Mouse (Mus musculus) hindbrain, embryonic 12.5 days (tissue): ENCODE measurements around the gene Txndc2. TPM values are rescaled to one million over a fixed set of nuclear protein-coding genes. Genes with fewer than 3 reads are reported as not detected.
A peak's percentile ranks its signal among the peaks of the same experiment; 100 is the strongest.

Experiments
- ATAC-seq: fragments of 200-750 bp; cut with Nextera tagmentation; 2 replicates; pipeline ENCODE4 v1.8.0; 2017; ENCODE audit warnings: moderate TSS enrichment; ENCODE audit not compliant: low FRiP score
- H3K27ac ChIP-seq: fragments of 300-500 bp; sonication (generic); 2 replicates; pipeline ENCODE4 v1.5.1; 2016; ENCODE audit warnings: mild to moderate bottlenecking
- H3K27me3 ChIP-seq: fragments of 300-500 bp; sonication (generic); 2 replicates; pipeline ENCODE4 v1.6.1; 2016; ENCODE audit warnings: mild to moderate bottlenecking
- H3K36me3 ChIP-seq: fragments of 300-500 bp; sonication (generic); 2 replicates; pipeline ENCODE4 v1.6.1; 2016; ENCODE audit warnings: mild to moderate bottlenecking
- H3K4me1 ChIP-seq: fragments of 300-500 bp; sonication (generic); 2 replicates; pipeline ENCODE4 v1.6.1; 2016
- H3K4me2 ChIP-seq: fragments of 300-500 bp; sonication (generic); replicated peaks from 2 replicates; pipeline ENCODE4 v1.6.1; 2016; ENCODE audit warnings: mild to moderate bottlenecking
- H3K4me3 ChIP-seq: fragments of 300-500 bp; sonication (generic); 2 replicates; pipeline ENCODE4 v1.5.1; 2016; ENCODE audit warnings: mild to moderate bottlenecking
- H3K9ac ChIP-seq: fragments of 300-500 bp; sonication (generic); 2 replicates; pipeline ENCODE4 v1.6.1; 2016; ENCODE audit warnings: mild to moderate bottlenecking, moderate library complexity
- H3K9me3 ChIP-seq: fragments of 300-500 bp; sonication (generic); replicated peaks from 2 replicates; pipeline ENCODE4 v1.6.1; 2016; ENCODE audit warnings: mild to moderate bottlenecking
- WGBS: fragments of 180-500 bp; shearing (Covaris S2); methylation state at CpG from one replicate; pipeline ENCODE4 v1.1.7; 2016; 5-methylcytosine and 5-hydroxymethylcytosine counted together
- polyA plus RNA-seq: library from polyadenylated mRNA; unstranded; fragments of >200 nt; fragmentation: Nextera tagmentation; extraction: Ambion mirVana; gene quantifications from 2 replicates; pipeline ENCODE4 v1.2.1, GENCODE M21; 2016

The Txndc2 gene
- polyA plus RNA-seq, 1 experiment from 2014 or later: 0.27 TPM

DNA sequence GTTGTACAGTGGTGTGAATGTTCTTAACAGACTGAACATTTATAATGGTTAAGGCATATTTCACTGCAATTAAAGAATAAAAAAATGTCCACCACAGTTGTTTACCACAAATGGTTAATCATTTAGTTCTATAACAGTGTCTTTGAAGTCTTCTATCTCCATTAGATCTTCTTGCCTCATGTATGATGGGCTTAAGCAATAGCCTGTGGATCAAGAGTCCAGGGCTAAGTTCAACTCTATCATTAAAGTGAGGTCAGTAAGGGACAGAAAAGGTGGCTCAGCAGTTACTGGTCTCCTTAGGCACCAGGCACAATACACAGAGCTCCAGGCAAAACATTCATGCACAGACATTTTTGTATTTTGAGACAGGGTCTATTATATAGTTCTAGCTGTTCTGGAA is 18.8 kb downstream of the Txndc2 start:
- ATAC-seq: no peak
- H3K36me3 ChIP-seq: no peaks in the 10 kb centered on the region
- peaks cover 3% of the 10 kb centered on the region for H3K9me3 ChIP-seq
- no peak overlapping the region for H3K27ac ChIP-seq
- no peaks in the 10 kb centered on the region for H3K4me1 ChIP-seq
- H3K4me3 ChIP-seq: no peak overlapping the region
- no peak overlapping the region for H3K4me2 ChIP-seq
- H3K27me3 ChIP-seq: no peaks in the 10 kb centered on the region
- H3K9ac ChIP-seq: no peak overlapping the region

DNA sequence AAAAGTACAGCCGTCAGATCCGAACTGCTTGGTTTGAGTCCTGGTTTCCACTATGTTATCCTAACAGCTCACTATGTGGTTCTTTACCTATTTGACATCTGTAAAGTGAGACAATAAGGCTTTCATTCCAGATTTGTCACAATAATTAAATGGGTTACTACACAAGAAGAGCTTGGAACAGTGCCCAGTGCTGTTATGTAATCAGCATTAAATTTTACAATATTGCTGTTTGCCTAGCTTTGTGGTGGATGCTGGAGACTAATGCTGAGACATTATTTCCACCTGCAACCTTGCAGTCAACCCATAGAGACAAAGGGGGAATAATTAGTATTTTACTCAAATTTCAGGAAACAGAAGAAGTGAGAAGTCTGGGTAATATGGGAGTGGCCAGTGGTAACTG is 23.5 kb downstream of the Txndc2 start:
- Histone ChIP-seq H3K4me1 (0 out of 2 replicates have a peak, but pooled peaks cover 2% of the 10 kb centered on the region), H3K27me3 (no peaks in the 10 kb centered on the region), H3K9ac (no peak overlapping the region), H3K4me3 (no peak overlapping the region), H3K27ac (no peak overlapping the region), H3K4me2 (no peak overlapping the region), H3K9me3 (no peaks in the 10 kb centered on the region), H3K36me3 (no peaks in the 10 kb centered on the region)
- ATAC-seq: no peak
- 90% methylated on average over 2 of the region's 2 CpGs for WGBS

DNA sequence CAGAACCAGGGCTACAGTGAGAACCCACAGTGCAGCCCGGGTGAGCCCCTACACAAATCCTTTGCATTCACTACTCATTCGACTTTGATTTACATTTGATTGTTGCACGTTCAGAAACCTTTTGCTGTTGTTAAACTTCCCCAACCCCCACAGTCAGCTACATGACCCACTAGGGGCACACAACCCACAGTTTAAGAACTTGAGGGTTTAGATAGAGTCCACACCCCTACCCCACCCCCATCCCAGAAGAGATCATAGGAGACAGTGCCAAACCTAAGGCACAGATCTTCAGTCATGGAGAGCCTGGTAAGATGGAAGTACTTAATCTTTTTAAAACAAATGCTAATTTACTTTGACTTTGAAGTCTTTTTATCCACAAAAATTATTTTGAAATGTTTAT is 26.3 kb downstream of the Txndc2 start:
- no peak overlapping the region for H3K9ac ChIP-seq
- WGBS: 35% methylated on average over 3 of the region's 3 CpGs
- ATAC-seq: no peak

DNA sequence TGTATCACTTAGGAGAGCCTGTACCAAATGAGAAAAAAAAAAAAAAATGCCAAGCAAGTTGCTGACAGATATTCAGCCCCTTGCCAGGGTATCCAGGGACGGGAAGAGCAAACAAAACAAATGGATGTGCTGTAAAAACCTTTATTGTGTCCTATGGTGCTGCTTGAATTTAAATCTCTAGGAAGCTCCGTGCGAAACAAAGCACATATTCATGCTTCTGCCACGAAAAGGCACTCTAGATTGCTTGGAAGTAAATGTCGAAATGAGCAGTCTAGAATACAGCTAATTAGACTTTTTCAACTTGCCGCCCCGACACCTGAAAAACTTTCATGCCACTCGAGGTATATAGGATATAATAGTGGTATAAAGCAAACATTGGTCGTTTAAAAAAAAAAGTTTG is 27.5 kb downstream of the Txndc2 start:
- Histone ChIP-seq H3K4me2 (peak overlapping the region; percentile 68), H3K9ac (peak overlapping the region; percentile 98), H3K4me1 (peaks cover 15% of the 10 kb centered on the region), H3K27me3 (no peaks in the 10 kb centered on the region), H3K27ac (peak overlapping the region; percentile 100), H3K36me3 (no peaks in the 10 kb centered on the region), H3K4me3 (peak overlapping the region; percentile 98), H3K9me3 (no peaks in the 10 kb centered on the region)
- WGBS: 3% methylated on average over 9 of the region's 9 CpGs
- ATAC-seq: no peak

More for the DNA sequence above, 26.3 kb downstream of the Txndc2 start:
- Histone ChIP-seq H3K4me3 (no peak overlapping the region), H3K27me3 (no peaks in the 10 kb centered on the region), H3K4me1 (peaks cover 12% of the 10 kb centered on the region), H3K36me3 (no peaks in the 10 kb centered on the region), H3K4me2 (no peak overlapping the region), H3K27ac (0 out of 2 replicates have a peak overlapping the region, but pooled peaks have one; percentile 5), H3K9me3 (no peaks in the 10 kb centered on the region)

DNA sequence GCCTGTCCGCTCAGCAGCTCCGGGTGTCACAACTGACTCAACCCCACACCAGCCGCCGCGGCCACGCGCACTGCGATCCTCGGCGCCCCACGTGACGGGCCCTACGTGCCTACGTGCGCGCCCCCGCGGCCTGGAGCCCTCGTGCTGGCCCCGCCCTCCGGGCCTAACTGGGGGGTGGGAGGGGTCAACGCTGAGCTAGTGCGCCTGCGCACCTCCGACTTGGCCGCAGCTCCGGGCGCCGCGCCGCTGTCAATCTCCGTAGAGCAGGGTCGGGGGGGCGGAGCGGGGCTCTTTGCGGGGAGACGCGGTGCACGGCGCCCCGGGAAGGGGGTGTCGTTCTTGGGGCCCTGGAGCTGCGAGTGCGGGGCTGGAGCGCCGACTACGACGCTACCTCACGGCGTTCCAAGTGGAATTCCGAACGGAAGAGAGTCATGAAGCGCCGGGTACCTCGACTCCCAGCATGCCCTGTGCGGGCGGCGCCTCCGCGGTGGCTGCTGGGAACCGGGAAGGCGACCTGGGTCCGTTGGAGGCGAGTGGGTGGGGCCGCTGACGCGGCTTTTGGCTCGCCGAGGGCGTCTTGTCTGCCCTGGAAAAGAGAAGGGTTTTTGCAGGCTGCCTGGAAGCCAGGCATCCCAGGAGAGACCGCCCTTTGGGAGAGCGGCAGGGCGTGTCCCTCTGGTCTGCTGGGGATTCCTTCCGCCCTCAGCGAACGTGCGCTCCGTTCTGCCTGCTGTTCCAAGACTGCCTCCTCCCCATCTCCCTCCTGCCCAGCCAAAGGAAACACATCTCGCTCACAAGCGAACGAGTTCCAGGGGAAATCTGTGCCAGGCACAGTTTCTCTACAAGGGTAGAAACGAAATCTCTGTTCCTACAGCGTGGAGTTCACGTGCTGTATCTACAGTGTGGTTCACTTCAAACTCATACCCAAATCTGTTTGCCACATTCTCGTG is 28.2 kb downstream of the Txndc2 start, which contains the start of gene Vapa:
Gene Vapa, minus strand, starts transcription at position 93 of the 950 bp plus-strand sequence.
- no peaks in the 10 kb centered on the region for H3K9me3 ChIP-seq
- ATAC-seq: peak; percentile 94
- H3K27me3 ChIP-seq: no peaks in the 10 kb centered on the region
- no peaks in the 10 kb centered on the region for H3K36me3 ChIP-seq
- peaks cover 22% of the 10 kb centered on the region for H3K4me1 ChIP-seq
- peak within 1 kb of the TSS; percentile 98 for H3K9ac ChIP-seq
- peak within 1 kb of the TSS; percentile 100 for H3K27ac ChIP-seq
- H3K4me3 ChIP-seq: peak within 1 kb of the TSS; percentile 98
- under 1% methylated on average over 84 of the region's 85 CpGs for WGBS
- peak within 1 kb of the TSS; percentile 68 for H3K4me2 ChIP-seq

DNA sequence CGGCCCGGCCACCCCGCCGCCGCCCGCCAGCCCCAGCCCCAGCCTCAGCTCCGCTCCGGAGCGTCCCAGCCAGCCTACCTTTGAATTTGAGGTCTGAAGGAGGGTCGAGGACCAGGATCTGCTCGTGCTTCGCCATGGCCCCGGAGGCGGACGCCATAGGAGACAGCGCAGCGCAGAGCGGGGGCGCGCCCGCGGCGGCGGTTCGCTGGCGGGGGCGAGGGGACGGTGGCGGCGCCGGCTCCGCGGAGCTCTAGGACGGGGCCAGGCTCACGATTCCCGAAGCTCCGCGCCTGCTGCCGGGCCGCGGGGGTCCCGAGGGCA is 28.9 kb downstream of the Txndc2 start:
- no peaks in the 10 kb centered on the region for H3K9me3 ChIP-seq
- WGBS: 0% methylated on average over 16 of the region's 42 CpGs
- peaks cover 27% of the 10 kb centered on the region for H3K4me1 ChIP-seq
- no peaks in the 10 kb centered on the region for H3K36me3 ChIP-seq
- H3K4me3 ChIP-seq: peak overlapping the region; percentile 98
- peak overlapping the region; percentile 98 for H3K9ac ChIP-seq
- peak; percentile 70 for ATAC-seq
- H3K4me2 ChIP-seq: peak overlapping the region; percentile 68
- H3K27me3 ChIP-seq: no peaks in the 10 kb centered on the region
- H3K27ac ChIP-seq: peak overlapping the region; percentile 100

DNA sequence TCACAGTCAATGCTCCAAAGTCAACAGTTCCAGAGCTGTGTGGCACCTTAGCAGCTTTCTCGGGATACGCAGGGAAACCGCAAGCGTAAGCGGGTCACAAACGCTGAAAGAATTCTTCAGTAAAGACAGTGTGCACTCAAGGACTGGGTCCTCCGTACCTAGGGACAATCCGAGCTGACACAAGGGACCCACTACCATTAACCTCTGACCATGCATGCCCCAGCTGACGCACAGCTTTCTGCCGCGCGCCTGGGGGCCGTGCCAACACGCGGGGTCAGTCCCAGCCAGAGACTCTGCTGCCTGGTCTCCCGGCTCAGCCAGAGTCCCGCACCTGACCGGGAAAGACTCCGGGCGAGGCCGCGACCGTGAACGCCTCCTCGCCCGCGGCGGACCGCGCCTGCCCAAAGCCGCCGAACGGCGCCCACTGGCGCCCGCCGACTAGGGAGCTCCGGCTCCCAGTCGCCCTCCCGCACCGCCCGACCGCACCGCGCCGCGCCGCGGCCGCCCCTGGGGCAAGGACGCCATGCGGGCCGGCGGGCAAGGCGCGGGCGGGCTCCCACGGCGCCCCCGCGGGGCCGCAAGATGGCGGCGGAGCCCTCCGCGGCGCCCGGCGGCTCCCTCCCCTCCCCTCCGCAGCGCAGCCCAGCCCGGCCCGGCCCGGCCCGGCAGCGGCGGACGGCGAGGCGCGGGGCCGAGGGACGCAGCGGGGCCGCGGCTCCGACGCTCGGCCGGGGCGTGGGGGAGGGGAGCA is 29.4 kb downstream of the Txndc2 start:
- peak overlapping the region; percentile 100 for H3K27ac ChIP-seq
- peak overlapping the region; percentile 98 for H3K4me3 ChIP-seq
- H3K9me3 ChIP-seq: no peaks in the 10 kb centered on the region
- H3K36me3 ChIP-seq: no peaks in the 10 kb centered on the region
- peak; percentile 55 for ATAC-seq
- peak overlapping the region; percentile 98 for H3K9ac ChIP-seq
- peak overlapping the region; percentile 68 for H3K4me2 ChIP-seq
- under 1% methylated on average over 48 of the region's 91 CpGs for WGBS
- H3K27me3 ChIP-seq: no peaks in the 10 kb centered on the region
- H3K4me1 ChIP-seq: peaks cover 31% of the 10 kb centered on the region

DNA sequence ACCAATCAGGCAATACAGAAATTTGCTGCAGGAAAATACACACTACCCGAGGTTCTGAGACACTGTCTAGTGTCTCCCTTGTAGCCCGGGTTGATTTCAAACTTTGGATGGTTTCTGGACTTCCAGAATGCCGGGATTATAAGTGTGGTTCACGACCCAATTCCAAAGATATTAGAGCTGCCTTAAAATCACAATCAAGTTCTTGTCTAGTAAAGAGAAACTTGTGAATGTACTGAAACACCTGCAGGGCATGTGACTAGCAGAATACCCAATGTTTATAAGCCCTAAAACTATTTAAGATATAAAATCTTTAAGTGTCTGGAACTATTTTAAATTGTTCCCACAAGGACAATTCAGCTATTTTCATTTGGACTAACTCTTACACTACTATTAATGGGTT is 30.2 kb downstream of the Txndc2 start:
- Histone ChIP-seq H3K4me3 (peak overlapping the region; percentile 98), H3K9ac (peak overlapping the region; percentile 32; the same call in 1 of the 2 replicates), H3K4me1 (peaks cover 36% of the 10 kb centered on the region), H3K9me3 (no peaks in the 10 kb centered on the region), H3K27ac (no peak overlapping the region), H3K36me3 (no peaks in the 10 kb centered on the region), H3K4me2 (peak overlapping the region; percentile 68), H3K27me3 (no peaks in the 10 kb centered on the region)
- no peak for ATAC-seq
- WGBS: 15% methylated on average over 4 of the region's 4 CpGs

DNA sequence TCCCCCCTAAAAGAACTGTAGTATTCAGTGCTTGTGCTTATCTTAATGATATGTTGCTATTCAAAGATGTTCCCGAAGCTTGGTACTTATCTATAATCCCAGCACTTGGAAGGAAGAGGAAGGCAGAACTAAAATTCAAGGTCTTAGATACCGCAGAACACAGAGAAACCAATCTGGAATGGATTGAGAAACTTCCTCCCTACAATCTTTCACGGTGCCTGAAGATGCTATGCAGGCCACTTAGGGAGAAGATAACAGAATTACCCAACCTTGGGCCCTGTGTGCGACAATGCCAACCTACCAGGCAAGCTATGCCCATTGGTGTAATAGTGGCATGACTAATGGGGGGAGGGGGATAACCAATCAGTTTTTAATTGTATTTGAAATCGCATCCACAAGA is 33.2 kb downstream of the Txndc2 start:
- no peak for ATAC-seq
- Histone ChIP-seq H3K9me3 (no peaks in the 10 kb centered on the region), H3K4me2 (no peak overlapping the region), H3K27me3 (no peaks in the 10 kb centered on the region), H3K27ac (no peak overlapping the region), H3K4me3 (no peak overlapping the region), H3K4me1 (peaks cover 40% of the 10 kb centered on the region), H3K36me3 (no peaks in the 10 kb centered on the region), H3K9ac (no peak overlapping the region)
- 82% methylated on average over 5 of the region's 5 CpGs for WGBS

DNA sequence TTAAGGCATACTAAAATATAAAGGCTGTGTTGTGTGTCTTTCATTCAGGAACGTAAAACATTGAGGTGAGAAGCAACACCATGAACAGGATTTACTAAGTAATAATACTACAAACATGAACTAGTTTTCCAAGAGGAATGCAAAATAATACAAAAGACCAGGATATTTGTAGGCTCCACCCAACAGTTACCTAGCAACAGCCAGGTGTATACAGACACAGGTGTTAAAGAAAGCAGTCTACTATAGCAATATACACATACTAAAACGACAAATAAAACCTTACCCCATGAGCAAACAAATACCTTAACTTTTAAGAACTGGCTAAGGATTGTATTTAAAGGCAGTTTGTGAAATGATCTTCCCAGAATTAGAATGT is 33.7 kb downstream of the Txndc2 start:
- WGBS: 84% methylated on average over 2 of the region's 2 CpGs
- Histone ChIP-seq H3K27ac (no peak overlapping the region), H3K9me3 (no peaks in the 10 kb centered on the region), H3K4me1 (peaks cover 41% of the 10 kb centered on the region), H3K9ac (no peak overlapping the region), H3K36me3 (no peaks in the 10 kb centered on the region), H3K27me3 (no peaks in the 10 kb centered on the region), H3K4me2 (no peak overlapping the region), H3K4me3 (no peak overlapping the region)
- ATAC-seq: no peak

DNA sequence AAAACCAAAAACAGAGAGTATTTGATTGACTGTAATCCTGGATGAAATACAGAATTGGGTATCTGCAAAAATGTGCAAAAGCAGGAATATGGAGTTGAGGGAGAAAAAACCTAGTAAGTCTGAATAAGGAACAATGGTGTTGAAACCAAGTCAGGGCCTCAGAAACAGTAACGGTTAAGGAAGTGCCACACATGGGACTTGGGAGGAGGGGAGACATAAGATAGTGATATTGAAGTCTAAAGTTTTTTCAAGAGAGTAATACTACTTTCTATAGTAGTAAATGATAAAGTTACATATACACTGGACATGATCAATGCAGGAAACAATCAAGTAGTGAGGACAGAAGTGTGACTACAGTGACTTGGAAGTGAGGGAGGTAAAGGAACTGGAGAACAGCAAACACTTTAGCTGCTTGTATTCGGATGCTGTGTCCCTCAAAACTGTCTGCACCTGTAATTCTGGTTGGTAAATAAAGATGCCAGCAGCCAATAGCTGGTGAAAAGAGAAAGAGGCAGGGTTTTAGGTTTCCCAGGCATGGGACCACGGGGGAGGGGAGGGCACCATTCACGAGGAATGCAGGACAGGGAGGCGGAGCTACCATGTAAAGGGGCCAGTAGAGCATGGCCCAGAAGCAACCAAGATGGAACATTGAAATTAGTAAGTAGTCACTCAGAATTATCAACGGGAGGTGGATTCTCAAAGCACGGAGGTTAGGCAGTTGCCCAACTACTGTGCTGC is 34.2 kb downstream of the Txndc2 start:
- Histone ChIP-seq H3K4me1 (peaks cover 41% of the 10 kb centered on the region), H3K9me3 (no peaks in the 10 kb centered on the region), H3K36me3 (no peaks in the 10 kb centered on the region), H3K4me2 (no peak overlapping the region), H3K27ac (no peak overlapping the region), H3K9ac (no peak overlapping the region), H3K4me3 (no peak overlapping the region), H3K27me3 (no peaks in the 10 kb centered on the region)
- no peak for ATAC-seq
- WGBS: 44% methylated on average over 7 of the region's 7 CpGs

DNA sequence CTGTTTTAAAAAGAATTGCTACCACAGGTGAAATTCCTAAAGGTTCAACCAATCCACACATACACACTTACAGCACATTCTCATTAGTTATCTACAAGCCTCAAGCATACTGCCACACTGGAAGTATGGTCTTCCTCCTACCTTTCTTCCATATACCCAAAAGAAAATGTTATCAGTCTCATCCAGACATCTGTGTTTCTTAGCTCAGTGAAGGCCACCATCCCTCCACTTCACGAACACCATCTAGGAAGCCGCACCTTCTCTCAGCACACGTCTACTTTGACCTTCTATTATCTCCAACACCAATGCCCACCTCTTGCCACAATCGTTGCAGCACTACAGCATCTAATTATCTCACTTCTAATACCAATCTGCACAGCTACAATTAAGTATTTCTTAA is 36.0 kb downstream of the Txndc2 start:
- no peak overlapping the region for H3K27ac ChIP-seq
- ATAC-seq: no peak
- H3K36me3 ChIP-seq: no peaks in the 10 kb centered on the region
- no peak overlapping the region for H3K9ac ChIP-seq
- H3K4me3 ChIP-seq: no peak overlapping the region
- no peaks in the 10 kb centered on the region for H3K27me3 ChIP-seq
- peaks cover 34% of the 10 kb centered on the region for H3K4me1 ChIP-seq
- H3K9me3 ChIP-seq: no peaks in the 10 kb centered on the region
- 93% methylated on average over 4 of the region's 4 CpGs for WGBS
- H3K4me2 ChIP-seq: no peak overlapping the region
